Mouse (Mus musculus): ENCODE results near the gene Spsb3.

Spsb3 gene

DNA sequence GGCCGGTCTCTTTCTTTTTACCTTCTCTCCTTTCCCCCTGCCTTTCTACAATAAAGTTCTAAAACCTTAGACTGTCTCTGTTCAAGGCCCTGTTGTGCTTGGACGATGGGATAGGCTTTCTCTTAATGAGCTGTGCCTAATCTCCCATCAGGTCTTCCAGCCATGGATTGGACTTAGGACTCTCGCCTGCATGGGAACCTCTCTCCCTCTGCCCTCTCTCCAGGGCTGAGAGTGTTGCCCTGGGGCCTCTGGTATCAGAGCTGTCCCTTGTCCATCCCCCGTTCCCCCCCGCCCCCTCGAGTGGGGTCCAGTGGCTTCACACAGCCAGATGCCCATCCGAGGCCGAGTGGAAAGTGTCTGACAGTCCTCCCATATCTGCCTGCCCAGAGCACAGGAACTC, 11.5 kb upstream of the Spsb3 start:
- no peak for DNase-seq

DNA sequence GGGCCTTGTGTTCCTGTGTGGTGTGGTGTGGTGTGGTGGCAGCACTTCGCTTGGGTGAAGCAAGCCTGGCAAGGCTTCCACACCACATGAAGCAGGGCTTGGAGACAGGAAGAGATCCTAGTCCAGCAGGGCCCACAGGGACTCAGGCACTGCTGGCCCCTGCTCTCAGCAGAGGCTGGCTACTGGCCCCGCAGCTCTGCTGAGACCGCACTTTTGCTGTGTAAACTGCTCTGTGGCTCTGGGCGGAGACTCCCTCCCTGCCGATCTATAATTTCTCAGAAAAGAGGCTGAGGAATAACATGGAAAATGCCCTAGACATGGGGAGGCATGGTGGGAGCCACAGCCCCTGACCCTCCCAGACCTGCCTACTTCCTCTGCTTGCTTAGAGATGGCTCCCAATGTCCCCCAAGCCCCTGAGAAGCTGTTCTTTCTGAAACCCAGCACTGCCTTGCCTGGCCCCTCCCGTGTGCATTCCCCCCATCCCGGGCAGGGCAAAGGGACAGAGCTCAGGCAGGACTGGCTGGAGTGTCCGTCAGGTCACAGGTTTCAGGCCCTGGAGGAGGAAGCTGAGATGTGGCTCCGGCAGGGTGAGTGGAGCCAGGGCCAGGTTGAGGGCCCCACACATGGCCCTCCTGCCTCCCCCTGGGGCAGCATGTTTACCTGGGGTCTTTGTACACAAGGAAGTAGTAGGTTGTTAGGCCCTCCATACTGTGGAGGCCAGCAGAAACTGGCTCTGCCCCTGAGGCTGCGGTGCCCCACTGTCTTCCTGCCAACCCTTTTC, 8.9 kb upstream of the Spsb3 start:
- no peak for DNase-seq

DNA sequence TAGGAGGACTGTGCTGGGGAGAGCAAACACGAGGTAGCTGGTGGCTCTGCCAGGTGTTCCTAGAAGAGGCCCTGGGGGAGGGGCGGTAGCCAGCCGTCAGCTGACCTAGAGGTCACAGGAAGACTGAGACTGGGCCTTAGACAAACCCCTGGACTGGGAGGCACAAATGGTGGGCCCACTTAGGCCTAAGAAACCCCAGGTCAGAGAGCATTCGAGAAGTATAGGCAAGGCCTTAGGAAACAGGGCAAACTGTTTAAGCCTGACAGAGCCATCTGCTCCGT, 8.4 kb upstream of the Spsb3 start:
- DNase-seq = no peak

DNA sequence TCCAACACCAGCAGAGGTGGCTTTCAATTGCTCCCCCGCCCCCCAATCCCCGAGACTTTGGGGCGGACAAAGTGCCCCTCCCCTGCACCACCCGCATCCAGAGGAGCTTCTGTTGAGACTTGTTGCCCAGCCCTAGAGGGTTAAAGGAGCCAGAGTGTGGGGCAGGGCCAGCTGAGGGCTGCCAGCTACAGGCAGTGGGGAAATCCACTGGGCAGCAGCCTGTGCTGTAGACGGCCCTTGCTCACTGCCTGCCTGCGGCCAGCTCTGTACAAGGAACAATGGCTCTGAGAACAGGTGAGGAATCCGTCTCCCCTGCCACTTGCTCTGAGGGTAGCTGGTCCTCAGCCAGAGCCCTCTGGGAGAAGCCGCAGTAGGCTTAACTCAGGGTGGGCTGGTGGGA, 7.9 kb upstream of the Spsb3 start:
- no peak for DNase-seq

DNA sequence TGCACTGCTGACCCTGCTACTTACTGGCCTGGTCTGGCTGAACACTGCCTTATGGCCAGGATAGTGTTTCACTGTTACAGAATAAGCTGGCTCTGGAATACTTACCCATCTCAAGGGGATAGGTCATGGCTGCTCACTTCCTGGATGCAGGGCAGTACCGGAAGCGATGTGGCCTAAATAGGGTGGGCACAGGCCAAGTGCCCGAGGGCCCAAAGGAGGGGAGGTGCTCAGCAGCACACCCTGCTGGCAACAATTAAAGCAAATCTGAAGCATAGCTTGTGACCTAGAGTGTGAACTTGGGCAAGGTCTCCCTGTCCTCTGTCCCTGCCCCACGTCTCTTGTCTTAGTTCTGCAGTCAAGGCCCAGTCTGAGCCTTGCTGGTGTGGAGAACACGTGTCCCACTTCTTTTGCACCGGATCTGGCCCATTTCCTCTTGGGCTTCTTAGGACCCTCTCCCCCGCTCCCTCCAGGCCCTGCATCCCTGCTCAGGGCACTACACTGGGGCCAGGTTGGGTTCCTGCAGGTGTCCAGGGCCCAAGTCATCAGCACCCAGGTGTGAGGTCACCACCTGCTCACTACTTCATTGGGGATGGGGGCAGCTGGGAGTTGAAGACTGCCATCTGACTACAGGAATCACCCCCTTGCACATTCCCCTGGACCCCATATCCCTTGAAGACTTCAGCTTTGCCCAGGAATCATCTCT, 4.6 kb upstream of the Spsb3 start:
- DNase-seq = peak; percentile 64 to 70

DNA sequence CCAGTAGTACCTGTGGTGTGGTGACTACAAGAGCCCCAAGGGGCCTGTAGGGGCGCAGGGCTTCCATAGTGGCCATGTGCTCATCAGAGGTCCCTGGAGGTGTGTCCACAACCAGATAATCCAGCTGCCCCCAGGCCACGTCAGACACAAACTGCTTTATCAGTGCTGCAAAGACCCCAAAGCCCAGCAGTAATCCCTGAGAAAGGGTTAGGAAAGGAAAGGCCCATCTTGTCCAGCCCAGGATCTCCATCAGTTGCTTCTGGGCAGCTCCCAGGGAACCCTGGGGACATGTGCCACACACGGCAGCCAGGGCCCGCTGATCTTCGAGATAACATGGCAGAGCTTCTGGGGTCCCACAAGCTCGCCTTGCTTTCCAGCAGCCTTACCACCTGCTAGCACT, 2.1 kb upstream of the Spsb3 start:
- DNase-seq = no peak

DNA sequence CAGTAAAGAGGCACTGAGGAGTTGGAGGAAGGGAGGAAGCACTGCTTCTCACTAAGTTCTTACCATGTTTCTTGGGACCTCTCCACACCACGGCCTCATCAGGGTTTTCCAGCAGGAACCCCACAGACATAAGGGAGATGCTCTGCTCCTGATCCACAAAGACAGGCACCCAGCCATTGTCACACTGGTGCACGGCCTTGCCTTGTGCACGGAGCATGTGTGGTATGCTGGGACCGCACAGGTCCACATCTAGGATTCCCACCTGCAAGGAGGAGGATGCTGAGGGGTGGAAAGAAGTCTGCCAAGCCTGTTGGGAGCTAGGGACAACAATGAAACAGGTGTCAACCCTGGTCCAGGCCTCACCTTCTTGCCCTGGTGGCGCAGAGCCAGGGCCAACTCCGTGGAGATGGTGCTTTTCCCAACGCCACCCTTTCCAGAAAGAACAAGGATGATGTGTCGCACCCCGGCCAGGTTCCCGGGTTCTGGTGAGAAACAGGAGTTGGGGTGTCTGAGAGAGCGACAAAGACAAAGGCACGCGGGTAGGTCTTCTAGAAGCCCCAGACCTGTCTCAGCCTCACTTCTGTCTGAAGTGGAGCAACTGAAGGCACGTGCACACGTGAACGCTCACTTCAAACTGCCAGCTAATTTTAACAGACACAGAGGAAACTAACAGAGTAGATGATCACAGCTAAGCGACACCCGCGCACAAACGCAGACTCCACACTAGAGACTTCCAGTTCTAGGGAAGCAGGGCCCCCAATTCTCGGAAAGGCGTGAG, 898 bp upstream of the Spsb3 start:
- peak in 1 of 2 experiments; percentile 43 for DNase-seq

DNA sequence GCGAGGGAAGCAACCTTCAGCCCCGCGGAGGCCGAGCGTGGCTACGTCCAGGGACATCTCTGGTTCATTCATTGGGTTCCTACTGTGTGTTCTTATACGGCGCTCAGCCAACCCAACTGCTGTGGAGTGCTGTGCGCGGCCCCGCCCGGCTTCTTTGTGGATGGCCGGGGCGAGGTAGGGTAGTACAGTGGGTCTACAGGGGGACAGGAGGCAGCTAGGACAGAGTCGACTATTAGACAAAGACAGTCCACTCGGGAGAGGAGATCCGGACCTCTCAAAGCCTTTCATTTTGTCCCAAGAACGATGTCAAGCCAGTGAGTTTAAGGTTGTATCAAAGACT, 459 bp downstream of the Spsb3 start:
- no peak for DNase-seq

DNA sequence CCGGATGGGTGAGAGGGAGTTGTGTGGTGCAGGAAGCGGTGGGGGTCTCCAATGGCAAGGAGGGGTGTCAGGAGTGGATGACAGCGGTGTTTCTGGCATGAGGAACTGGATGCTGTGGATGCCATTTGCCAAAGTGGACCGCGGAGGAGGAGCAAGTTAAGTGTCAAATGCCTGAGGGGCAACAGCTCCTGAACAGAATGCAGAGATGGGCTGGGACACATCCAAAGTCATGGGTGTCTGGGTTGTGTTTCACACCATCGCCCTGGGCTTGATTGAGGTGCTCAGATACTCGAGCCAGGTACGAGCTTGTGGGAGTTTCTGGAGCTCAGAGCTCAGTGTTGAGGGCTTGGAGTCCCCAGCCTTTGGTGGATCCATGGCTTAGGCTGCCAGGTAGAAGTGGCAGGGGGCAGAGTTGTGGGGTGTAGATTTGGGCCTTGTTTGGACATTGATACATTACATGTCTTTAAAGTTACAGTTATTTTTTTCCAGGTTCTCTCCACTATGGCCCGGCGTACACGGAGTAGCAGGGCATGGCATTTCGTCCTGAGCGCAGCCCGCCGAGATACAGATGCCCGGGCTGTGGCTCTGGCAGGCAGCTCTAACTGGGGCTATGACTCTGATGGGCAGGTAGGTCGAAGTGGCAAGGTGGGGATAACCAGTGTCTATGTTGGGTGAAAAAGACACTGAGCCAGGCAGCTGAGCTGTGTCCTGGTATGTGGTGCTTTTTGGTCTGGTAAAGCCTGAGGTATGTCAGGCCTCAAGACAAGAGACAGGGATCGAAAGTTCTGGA, 1.0 kb downstream of the Spsb3 start:
- DNase-seq = peak; percentile 45 to 61

DNA sequence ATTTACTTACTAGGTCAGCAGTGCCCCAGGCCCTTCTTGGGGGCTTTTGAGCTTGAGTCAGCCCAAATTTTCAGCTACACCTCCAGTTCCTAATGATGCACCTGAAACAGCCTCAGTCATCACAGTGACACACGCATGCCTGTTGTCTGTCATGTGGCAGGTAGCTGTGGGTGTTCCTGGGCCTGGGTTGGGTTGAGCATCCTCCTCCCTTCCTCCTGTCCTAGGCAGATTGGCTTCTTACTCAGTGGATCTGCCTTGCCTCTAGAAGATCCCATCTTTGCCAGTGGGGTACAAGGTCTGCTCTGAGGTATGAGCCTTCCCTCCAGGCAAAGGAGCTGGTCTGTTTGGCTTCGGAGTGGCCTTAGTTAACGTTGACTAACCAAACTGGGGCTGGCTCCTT, 2.4 kb downstream of the Spsb3 start:
- DNase-seq = no peak

DNA sequence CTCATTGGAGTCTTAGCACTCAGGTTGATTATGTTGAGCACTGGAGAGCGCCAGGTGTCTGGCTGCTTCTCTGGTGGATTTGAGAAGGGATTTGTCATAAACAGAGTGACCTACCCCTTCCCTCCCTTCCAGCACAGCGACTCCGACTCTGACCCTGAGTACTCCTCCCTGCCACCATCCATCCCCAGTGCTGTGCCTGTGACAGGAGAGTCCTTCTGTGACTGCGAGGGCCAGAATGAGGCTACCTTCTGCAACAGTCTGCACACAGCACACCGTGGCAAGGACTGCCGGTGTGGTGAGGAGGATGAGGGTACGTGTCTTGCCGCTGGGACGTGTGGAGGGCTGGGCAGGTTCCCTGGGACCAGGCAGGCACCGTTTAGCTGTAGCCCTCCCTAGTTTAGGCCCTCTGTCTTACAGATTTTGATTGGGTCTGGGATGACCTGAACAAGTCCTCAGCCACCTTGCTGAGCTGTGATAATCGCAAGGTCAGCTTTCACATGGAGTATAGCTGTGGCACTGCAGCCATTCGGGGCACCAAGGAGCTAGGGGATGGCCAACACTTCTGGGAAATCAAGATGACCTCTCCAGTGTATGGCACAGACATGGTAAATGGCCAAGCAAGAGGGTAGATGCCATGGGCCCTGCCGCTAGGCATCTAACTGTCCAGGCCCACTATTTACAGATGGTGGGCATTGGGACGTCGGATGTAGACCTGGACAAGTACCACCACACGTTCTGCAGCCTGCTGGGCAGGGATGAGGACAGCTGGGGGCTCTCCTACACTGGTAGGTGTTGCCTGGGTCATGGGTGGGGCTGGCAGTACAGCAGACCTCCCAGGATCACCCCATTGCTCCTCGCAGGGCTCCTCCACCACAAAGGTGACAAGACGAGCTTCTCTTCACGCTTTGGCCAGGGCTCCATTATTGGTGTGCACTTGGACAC, 4.0 kb downstream of the Spsb3 start:
- no peak for DNase-seq

DNA sequence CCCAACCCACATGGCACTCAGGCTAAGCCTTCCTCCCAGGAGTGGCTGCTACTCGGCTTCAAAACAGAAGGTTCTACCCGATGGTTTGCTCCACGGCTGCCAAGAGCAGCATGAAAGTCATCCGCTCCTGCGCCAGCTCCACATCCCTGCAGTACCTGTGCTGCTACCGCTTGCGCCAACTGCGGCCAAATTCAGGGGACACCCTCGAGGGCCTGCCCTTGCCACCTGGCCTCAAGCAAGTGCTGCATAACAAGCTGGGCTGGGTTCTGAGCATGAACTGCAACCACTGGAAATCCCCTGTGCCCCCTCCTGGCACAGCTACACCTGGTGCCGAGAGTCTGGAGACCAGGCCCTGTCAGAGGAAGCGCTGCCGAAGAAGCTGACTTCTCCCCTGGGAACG, 4.9 kb downstream of the Spsb3 start:
- peak; percentile 53 to 57 for DNase-seq

DNA sequence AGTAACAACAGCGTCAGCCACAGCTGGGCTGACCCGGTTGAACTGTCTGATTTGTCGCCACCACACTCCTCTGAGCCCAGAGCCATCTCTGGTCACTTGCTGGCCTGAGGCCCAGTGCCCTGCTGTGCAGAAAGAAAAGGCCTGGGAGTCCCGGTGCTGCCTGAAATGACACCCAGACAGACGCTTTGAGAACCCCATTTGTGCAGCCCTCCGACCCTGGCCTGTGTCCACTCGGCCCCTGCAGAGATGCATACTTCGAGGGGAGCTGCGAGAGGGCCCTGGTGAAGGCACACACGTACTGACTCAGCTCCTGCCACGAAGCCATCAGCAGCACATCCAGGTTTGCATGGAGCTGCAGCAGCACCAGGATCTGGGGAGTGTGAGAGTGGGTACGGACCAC, 6.3 kb downstream of the Spsb3 start:
- DNase-seq = peak in 1 of 2 experiments; percentile 48

DNA sequence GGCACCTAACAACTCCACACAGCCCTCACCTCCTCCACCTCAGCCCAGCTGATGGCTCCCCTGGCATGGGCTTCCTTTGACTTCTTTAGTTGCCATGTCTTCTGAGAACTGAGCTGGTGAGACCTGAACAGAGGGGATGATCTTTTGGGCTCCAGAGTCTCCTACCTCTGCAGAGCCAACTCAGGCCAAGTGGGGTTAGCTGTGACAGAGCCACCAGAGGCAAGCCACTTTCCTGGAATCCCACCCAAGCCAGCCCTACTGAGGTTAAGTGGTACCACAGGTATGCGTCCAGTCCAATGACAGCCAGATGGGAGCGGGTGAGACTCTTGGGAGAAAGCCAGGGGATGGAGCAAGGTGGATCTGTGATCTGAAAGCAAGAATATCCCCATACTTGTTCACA, 6.8 kb downstream of the Spsb3 start:
- no peak for DNase-seq

DNA sequence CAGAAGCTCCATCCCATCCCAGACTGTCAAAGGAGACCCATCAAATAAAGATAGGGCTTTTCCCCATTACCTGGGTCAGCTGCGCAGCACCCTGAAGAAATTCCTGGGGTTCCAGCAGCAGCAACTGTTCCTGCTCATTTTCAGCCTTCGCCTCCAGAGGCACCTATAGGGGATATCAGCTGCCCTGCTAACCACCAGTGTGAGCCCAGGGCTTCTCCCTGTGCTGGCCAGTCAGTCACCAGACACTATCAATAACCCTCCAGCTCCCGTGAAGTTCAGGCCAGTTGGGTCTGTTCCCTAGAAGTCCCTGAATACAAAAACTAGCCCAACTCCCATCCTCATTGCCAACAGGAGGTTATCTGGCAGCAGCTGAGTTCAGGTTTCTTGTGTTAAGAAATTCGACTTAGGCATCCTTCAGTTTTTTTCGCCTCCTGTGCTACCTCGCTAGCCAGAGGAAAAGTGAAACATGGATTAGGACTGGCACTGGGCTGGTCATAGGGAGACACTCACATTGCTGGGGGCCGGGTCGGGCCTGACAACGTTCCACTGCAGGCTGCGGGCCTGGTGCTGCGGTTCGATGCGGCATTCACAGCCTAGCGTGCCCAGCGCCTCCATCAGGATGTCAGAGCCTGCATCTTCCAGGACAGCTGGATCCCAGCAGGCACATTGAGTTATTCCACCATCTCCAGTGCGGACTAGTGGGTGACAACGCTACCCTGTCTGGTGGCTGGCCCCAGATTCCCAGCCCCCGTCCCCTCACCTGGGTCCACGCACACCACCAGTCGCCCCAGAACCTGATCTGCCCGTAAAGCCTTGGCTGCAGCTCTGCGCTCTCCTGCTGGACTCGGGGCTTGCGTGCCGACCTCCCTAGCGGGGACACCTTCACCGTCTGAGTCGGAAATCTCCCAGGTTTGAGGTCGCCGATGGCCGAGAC, 7.9 kb downstream of the Spsb3 start:
- DNase-seq = peak in 1 of 2 experiments; percentile 43

DNA sequence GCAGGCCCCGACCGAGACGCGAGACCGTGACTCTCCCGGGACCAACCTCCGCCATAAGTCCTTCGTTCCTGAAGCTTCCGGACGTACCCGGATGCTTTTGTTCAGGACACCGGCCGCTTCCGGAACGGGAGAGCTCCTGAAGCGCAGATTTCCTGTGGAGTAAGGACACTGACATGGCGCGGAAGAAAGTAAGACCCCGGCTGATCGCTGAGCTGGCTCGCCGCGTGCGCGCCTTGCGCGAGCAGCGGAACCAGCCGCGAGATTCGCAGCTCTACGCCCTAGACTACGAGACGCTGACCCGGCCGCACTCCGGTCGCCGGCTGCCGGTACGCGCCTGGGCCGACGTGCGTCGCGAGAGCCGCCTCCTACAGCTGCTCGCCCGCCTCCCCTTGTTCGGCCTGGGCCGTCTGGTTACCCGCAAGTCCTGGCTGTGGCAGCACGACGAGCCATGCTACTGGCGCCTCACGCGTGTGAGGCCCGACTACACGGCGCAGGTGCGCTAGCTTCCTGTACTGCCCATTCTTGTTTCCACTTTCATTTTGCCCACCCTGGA, 8.6 kb downstream of the Spsb3 start, which contains the start of the genes Eme2 and Mrps34:
Gene Eme2 (minus strand): TSS at position 93 of the 553 bp plus-strand sequence.
Gene Mrps34 (plus strand): TSS at position 122 of the 553 bp plus-strand sequence.
- peak; percentile 89 to 90 for DNase-seq

DNA sequence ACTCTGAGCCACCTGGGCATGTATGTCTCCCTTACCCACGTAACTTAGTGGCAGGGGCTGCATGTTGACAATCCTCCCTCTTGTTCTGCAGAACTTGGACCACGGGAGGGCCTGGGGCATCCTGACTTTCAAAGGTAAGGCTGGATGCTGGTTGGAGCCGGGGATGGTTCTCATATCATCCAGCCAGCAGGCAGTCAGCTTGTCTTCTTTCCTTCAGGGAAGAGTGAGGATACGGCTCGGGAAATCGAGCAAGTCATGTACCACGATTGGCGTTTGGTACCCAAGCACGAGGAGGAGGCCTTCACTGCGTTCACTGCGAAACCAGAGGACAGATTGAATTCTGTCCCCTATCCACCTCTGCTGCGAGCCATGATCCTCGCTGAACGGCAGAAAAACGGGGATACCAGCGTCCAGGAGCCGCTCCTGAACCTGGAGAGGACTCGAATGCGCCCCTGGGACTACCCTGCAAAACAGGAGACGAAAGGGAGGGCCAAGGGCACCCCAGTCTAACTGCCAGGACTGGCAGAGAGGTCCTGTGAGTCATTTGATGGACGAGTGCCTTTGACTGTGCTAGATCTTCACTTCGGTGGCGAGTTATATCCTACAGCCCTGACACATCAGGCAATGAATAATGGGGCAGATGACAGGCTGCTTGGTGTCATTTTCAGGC, 9.3 kb downstream of the Spsb3 start:
- peak; percentile 37 to 48 for DNase-seq

DNA sequence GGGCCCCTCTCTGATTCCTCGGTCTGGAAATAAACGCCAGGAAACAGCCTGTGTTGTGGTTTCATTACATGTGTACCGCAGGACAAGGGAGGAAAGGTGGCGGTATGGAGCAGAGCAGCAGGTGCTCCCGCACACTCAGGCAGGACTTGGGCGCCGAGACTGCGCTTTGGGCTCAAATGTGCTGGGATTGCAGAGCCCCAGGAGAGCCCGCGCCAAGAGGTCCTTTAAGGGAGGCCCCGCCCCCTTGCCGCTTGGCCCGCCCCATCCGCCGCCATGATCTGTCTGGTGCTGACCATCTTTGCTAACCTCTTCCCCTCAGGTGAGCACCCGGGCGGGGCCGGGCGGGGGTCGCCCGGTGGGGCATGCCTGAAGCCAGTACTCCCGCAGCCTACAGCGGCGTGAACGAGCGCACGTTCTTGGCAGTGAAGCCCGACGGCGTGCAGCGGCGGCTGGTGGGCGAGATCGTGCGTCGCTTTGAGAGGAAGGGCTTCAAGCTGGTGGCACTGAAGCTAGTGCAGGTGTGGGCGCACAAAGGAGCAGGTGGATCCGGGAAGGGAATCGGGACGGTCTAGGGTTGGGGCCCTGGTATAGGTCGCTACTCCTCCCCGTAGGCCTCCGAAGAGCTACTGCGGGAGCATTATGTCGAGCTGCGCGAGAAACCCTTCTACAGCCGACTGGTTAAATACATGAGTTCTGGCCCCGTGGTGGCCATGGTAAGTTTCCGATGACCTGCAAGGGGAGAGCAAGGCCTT, 10.0 kb downstream of the Spsb3 start, which contains the start of gene Nme3:
Gene Nme3 (plus strand): TSS at position 260 of the 752 bp plus-strand sequence.
- DNase-seq = peak; percentile 85 to 89

DNA sequence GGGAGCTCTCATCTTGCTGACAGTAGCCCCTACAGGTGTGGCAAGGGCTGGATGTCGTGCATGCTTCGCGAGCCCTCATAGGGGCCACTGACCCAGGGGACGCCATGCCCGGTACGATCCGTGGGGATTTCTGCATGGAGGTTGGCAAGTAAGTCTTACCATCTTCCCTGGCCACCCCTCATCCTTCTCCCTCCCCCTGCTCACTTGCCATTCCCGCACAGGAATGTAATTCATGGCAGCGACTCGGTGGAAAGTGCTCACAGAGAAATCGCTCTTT, 10.5 kb downstream of the Spsb3 start:
- DNase-seq = peak in 1 of 2 experiments; percentile 48
